Mouse (Mus musculus) hindbrain, embryonic 14.5 days (tissue): ENCODE results near the gene Mxra8. TPM values are rescaled to one million over a fixed set of nuclear protein-coding genes. Genes with fewer than 3 reads are reported as not detected.

Source experiments
- ATAC-seq: fragments of 200-750 bp; cut with Nextera tagmentation; 2 replicates; pipeline ENCODE4 v1.8.0; 2017; ENCODE audit warnings: moderate number of reproducible peaks, mild to moderate bottlenecking, moderate TSS enrichment, moderate library complexity; ENCODE audit not compliant: low FRiP score
- DNase-seq: peaks from one replicate; pipeline ENCODE4 v3.0.0-alpha.2; 2015; ENCODE audit warnings: low spot score
- H3K27ac ChIP-seq: fragments of 300-500 bp; sonication (generic); 2 replicates; pipeline ENCODE4 v1.5.1; 2014; ENCODE audit warnings: mild to moderate bottlenecking, moderate library complexity
- H3K27me3 ChIP-seq: fragments of 300-500 bp; sonication (generic); 2 replicates; pipeline ENCODE4 v1.6.1; 2014; ENCODE audit warnings: mild to moderate bottlenecking, low read length, mixed read lengths; ENCODE audit not compliant: control insufficient read depth, insufficient read depth
- H3K36me3 ChIP-seq: fragments of 300-500 bp; sonication (generic); replicated peaks from 2 replicates; pipeline ENCODE4 v1.6.1; 2014; ENCODE audit not compliant: control insufficient read depth, insufficient read depth
- H3K4me1 ChIP-seq: fragments of 300-500 bp; sonication (generic); replicated peaks from 2 replicates; pipeline ENCODE4 v1.6.1; 2014; ENCODE audit warnings: antibody characterized with exemption, low read length, mixed read lengths; ENCODE audit not compliant: control insufficient read depth, insufficient read depth
- H3K4me2 ChIP-seq: fragments of 300-500 bp; sonication (generic); replicated peaks from 2 replicates; pipeline ENCODE4 v1.6.1; 2014; ENCODE audit warnings: mild to moderate bottlenecking, moderate library complexity
- H3K4me3 ChIP-seq: fragments of 300-500 bp; sonication (generic); replicated peaks from 2 replicates; pipeline ENCODE4 v1.5.1; 2014; ENCODE audit warnings: mild to moderate bottlenecking, low read length
- H3K9ac ChIP-seq: fragments of 300-500 bp; sonication (generic); 2 replicates; pipeline ENCODE4 v1.6.1; 2014
- H3K9me3 ChIP-seq: fragments of 300-500 bp; sonication (generic); 2 replicates; pipeline ENCODE4 v1.6.1; 2016; ENCODE audit warnings: low read length; ENCODE audit not compliant: control insufficient read depth
- WGBS: fragments of 180-500 bp; shearing (Covaris S2); extraction: QIAGEN DNeasy Blood & Tissue Kit; methylation state at CpG from one replicate; pipeline ENCODE4 v1.1.7; 2014; 5-methylcytosine and 5-hydroxymethylcytosine counted together
- polyA plus RNA-seq: library from polyadenylated mRNA; unstranded; fragments of >200 nt; fragmentation: Nextera tagmentation; extraction: Ambion mirVana; gene quantifications from 2 replicates; pipeline ENCODE4 v1.2.1, GENCODE M21; 2014

Mxra8 gene
- polyA plus RNA-seq, 1 experiment from 2014 or later = 25.8 TPM

DNA sequence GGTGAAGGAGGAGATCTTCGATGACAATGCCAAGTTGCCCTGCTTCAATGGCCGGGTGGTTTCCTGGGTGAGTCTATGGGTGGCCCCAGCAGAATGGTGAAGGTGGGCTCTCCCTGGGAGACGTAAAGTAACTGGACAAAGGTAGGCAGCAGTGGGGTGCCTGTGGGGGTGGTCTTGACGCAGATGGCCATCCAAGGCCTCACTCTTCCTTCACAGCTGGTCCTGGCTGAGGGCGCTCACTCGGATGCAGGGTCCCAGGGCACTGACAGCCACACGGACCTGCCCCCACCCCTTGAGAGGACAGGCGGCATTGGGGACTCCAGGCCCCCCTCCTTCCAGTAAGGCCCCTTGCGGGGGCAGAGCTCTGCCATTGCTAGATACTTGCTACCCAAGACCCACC, 13.9 kb downstream of the Mxra8 start:
- H3K4me2 ChIP-seq = no peak overlapping the region
- ATAC-seq (no peak), DNase-seq (no peak)
- WGBS = 89% methylated on average over 9 of the region's 9 CpGs
- no peak overlapping the region for H3K9ac ChIP-seq
- no peak overlapping the region for H3K4me3 ChIP-seq
- H3K27ac ChIP-seq = no peak overlapping the region
- no peaks in the 10 kb centered on the region for H3K9me3 ChIP-seq
- H3K36me3 ChIP-seq = peaks cover 44% of the 10 kb centered on the region
- H3K27me3 ChIP-seq = no peaks in the 10 kb centered on the region
- H3K4me1 ChIP-seq = peaks cover 19% of the 10 kb centered on the region

DNA sequence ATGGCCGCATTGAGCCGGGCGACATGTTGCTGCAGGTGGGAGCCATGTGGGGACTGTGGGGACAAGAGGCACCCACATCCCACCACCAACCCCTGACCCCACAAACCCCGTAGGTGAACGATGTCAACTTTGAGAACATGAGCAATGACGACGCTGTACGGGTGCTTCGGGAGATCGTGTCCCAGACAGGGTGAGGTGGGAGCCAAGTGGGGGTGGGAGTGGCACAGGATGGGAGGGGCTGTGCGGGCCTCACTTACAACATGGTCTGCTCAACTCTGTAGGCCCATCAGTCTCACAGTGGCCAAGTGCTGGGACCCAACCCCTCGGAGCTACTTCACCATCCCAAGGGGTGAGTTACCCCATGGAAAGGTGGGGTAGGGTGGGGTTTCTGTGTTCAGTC, 15.5 kb downstream of the Mxra8 start:
- H3K27me3 ChIP-seq = no peaks in the 10 kb centered on the region
- H3K4me2 ChIP-seq = no peak overlapping the region
- H3K9ac ChIP-seq = no peak overlapping the region
- 0 out of 2 replicates have a peak, but pooled peaks have one; percentile 7 for ATAC-seq
- no peak overlapping the region for H3K27ac ChIP-seq
- no peaks in the 10 kb centered on the region for H3K9me3 ChIP-seq
- no peak for DNase-seq
- peaks cover 59% of the 10 kb centered on the region for H3K36me3 ChIP-seq
- no peak overlapping the region for H3K4me3 ChIP-seq
- WGBS = 98% methylated on average over 12 of the region's 12 CpGs
- H3K4me1 ChIP-seq = peaks cover 4% of the 10 kb centered on the region; the same call in 1 of the 2 replicates

DNA sequence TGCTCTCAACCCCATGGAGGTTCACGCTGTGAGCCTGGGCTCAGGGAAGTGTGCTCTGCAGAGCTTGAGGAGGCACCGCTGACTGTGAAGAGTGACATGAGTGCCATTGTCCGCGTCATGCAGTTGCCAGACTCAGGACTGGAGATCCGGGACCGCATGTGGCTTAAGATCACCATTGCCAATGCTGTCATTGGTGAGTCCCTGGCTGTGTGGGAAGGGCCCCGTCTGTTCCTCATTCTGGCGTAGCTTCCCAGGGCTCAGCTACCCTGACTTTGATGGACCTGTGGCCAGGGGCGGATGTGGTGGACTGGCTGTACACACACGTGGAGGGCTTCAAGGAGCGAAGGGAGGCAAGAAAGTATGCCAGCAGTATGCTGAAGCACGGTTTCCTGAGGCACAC, 16.6 kb downstream of the Mxra8 start:
- Histone ChIP-seq H3K27ac (no peak overlapping the region), H3K27me3 (no peaks in the 10 kb centered on the region), H3K36me3 (peaks cover 69% of the 10 kb centered on the region), H3K9me3 (no peaks in the 10 kb centered on the region), H3K4me3 (no peak overlapping the region), H3K4me2 (no peak overlapping the region), H3K9ac (no peak overlapping the region), H3K4me1 (no peaks in the 10 kb centered on the region)
- DNase-seq (no peak), ATAC-seq (no peak)
- WGBS = 90% methylated on average over 12 of the region's 12 CpGs

DNA sequence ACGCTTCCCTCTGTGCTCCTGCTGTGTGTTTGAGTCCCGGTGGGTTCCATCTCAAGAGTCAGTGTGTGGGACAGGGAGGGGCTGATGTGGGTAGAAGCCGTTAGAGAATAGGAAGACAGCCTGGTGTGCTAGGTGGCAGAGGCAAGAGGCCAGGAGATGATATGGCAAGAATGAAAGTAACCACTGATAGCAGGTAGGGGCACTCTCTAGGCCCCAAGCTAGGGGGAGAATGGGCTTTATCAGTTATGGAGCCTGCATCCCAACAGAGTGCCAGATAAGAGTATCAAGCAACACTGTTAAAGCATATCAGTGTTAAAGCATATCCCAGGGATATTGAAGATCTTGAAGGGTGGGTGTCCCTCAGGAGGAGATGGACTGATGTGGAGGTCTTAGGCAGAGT, 17.4 kb downstream of the Mxra8 start:
- H3K36me3 ChIP-seq = peaks cover 77% of the 10 kb centered on the region
- no peak overlapping the region for H3K4me2 ChIP-seq
- no peak overlapping the region for H3K27ac ChIP-seq
- DNase-seq (no peak), ATAC-seq (no peak)
- H3K4me3 ChIP-seq = no peak overlapping the region
- no peaks in the 10 kb centered on the region for H3K27me3 ChIP-seq
- WGBS = 86% methylated on average over 3 of the region's 3 CpGs
- H3K4me1 ChIP-seq = no peaks in the 10 kb centered on the region
- no peaks in the 10 kb centered on the region for H3K9me3 ChIP-seq
- H3K9ac ChIP-seq = no peak overlapping the region

DNA sequence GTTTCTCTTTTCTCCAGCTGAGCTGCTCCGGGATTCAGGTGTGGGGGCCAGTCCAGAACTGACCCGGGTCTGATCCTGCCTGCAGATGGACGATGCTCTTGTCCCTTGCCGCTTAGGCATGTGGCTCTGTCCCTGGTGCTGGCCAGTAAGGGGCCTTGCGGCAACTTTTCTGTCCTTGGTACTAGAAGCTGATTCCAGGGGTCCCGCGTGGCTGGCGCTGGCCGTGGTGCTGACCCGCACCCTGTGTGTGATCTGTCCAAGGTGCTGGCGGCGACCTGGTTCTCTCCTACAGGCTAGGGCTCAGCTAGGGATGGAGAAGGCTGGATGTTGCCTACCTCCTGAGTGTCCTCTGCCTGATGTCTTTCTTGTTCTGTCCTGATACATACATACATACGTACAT, 19.8 kb downstream of the Mxra8 start:
- no peaks in the 10 kb centered on the region for H3K27me3 ChIP-seq
- H3K4me2 ChIP-seq = no peak overlapping the region
- H3K27ac ChIP-seq = no peak overlapping the region
- 34% methylated on average over 13 of the region's 13 CpGs for WGBS
- H3K9me3 ChIP-seq = no peaks in the 10 kb centered on the region
- DNase-seq (no peak), ATAC-seq (no peak)
- no peaks in the 10 kb centered on the region for H3K4me1 ChIP-seq
- H3K4me3 ChIP-seq = no peak overlapping the region
- H3K36me3 ChIP-seq = peaks cover 78% of the 10 kb centered on the region
- no peak overlapping the region for H3K9ac ChIP-seq

DNA sequence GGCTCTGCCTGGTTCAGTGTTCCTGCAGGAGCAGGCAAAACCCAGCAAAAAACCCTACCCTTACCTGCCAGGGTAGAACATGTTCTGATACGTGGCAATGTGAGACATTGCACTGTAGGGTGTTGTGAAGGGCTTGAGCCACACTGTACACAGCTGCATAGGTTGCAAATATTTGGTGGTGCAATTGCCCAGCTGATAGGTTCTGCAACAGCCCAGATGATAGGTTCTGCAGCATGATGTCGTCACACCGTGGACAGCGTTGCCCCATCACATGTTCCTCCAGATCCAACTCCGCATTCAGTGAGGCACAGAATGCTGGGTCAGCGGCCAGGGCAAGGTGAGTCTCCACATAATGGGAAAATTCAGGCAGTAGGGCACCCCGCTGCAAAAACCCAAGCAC, 22.3 kb downstream of the Mxra8 start:
- Histone ChIP-seq H3K4me2 (no peak overlapping the region), H3K9ac (no peak overlapping the region), H3K36me3 (peaks cover 74% of the 10 kb centered on the region), H3K4me3 (no peak overlapping the region), H3K9me3 (no peaks in the 10 kb centered on the region), H3K4me1 (no peaks in the 10 kb centered on the region), H3K27ac (no peak overlapping the region), H3K27me3 (no peaks in the 10 kb centered on the region)
- DNase-seq (no peak), ATAC-seq (no peak)
- 91% methylated on average over 7 of the region's 7 CpGs for WGBS

DNA sequence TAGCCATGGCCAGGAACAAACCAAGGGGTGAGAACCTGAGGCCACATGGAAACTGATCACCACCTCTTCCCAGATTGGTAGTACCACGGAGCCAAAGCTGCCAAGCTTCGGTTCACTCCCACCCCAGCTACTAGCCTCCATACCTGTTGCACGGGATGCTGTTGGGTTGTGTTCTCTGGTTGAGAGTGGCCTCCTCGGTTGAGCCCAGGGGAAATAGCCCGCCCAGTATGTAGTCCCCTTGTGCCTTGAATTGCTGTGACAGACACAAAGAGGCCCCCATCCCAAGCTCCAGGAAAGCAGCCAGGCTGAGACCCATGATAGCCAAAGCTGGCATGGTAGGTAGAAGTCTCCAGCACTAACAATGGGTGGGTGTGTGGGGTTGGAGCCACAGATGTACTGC, 23.5 kb downstream of the Mxra8 start, which contains the start of gene Tas1r3:
Gene Tas1r3, minus strand, starts transcription at position 362 of the 400 bp plus-strand sequence.
- Histone ChIP-seq H3K27me3 (no peaks in the 10 kb centered on the region), H3K9ac (no peak within 1 kb of the TSS), H3K36me3 (peaks cover 65% of the 10 kb centered on the region), H3K4me3 (no peak within 1 kb of the TSS), H3K4me1 (no peaks in the 10 kb centered on the region), H3K27ac (no peak within 1 kb of the TSS), H3K9me3 (no peaks in the 10 kb centered on the region), H3K4me2 (no peak within 1 kb of the TSS)
- no peak for ATAC-seq
- 78% methylated on average over 5 of the region's 5 CpGs for WGBS
- no peak for DNase-seq

DNA sequence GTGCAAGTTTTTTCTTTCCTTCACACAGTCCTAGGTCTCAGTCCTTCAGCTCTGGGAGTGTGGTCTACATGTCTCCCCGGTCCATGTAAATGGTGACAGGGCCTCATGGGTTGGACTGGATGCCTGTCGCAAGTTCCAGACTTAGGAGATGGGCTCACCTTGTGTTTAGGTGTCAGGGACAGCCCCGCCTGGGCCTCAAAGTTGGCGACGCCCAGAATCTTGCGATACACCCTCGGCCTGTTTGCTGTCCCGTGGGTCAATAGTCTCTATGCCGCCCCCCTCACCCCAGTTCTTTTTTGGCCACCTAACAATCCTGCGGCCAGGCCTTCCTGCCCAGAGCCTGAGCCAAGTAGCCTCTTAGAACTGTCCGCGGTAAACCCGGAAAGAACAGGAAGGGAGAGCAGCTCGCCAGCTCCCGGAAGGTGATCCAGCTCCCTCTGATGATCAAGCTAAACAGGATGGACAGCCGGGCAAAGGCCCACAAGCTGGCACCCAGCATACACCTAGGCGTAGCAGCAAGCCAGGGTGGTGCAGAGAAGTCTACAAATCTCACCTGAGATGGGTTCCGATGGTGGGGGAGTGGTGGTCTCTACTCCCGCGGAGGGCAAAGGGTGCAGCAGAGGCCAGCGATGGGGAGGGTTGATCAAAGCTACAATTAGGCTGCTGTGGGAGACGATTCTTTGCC, 29.3 kb downstream of the Mxra8 start:
- H3K4me1 ChIP-seq = peaks cover 17% of the 10 kb centered on the region
- no peaks in the 10 kb centered on the region for H3K9me3 ChIP-seq
- no peaks in the 10 kb centered on the region for H3K27me3 ChIP-seq
- H3K4me3 ChIP-seq = peak overlapping the region; percentile 50
- ATAC-seq (no peak; the same call in none of the 2 replicates), DNase-seq (no peak)
- H3K4me2 ChIP-seq = peak overlapping the region; percentile 89
- 14% methylated on average over 22 of the region's 22 CpGs for WGBS
- H3K9ac ChIP-seq = peak overlapping the region; percentile 72
- H3K36me3 ChIP-seq = peaks cover 39% of the 10 kb centered on the region
- 0 out of 2 replicates have a peak overlapping the region, but pooled peaks have one; percentile 28 for H3K27ac ChIP-seq

DNA sequence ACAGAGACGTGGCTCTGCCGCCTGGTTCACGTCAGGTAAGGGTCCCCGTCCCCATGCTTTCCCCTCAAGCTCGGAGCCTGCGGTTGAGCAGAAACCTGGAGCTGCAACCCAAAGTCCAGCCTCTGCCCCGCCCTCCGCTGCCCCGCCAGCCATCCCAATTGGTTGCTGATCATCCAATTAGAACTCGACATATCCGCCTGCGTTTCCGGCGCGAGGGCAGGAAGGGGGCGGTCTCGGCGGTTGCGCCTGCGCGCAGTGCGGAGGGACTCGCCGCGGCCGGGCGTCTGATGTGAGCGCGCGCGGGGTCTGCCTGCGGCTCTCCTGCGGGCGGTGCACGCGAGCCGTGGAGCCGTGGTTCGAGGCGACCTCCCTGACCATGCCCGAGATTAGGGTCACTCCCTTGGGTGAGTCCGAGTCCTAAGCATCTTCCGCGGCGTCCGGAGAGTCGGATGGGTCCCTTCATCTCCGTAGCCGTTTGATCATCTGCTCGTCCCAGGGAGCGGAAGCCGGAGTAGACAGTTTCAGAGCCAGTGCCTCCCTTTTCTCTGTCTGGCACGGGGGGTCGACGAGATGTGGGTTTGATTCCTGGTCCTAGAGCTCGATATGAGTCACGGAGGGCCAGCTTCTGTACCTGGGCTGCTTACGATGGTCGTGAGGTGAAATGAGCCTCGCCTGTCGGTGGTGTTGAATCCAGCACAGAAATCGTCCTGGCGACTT, 30.0 kb downstream of the Mxra8 start, which contains the start of the genes Cptp and Ints11:
Gene Cptp, minus strand, starts transcription at position 124 of the 717 bp plus-strand sequence.
Gene Ints11, plus strand, starts transcription at position 230 of the 717 bp plus-strand sequence.
- peak; percentile 96 for ATAC-seq
- Histone ChIP-seq H3K4me1 (peaks cover 17% of the 10 kb centered on the region), H3K4me2 (peak within 1 kb of the TSS; percentile 89), H3K36me3 (peaks cover 46% of the 10 kb centered on the region), H3K4me3 (peak within 1 kb of the TSS; percentile 50), H3K9me3 (no peaks in the 10 kb centered on the region), H3K9ac (peak within 1 kb of the TSS; percentile 72), H3K27me3 (no peaks in the 10 kb centered on the region), H3K27ac (peak within 1 kb of the TSS; percentile 77)
- DNase-seq = peak; percentile 96
- WGBS = under 1% methylated on average over 59 of the region's 63 CpGs
